Mouse (Mus musculus): ENCODE measurements around the gene Nsun4.

- TF ChIP-seq CTCF (IDR thresholded peaks at IDR 0.05; ENCODE audit: extremely low read depth, insufficient read depth, low read length) (no peak), POLR2A (IDR thresholded peaks at IDR 0.05; ENCODE audit: extremely low read depth, insufficient read depth, low read length) (no peak)
These were observed 47.3 kb upstream of the Nsun4 start for GRCm38 (mm10) chr4:116100959-116101358.

All from cortical plate, adult 2 months (tissue).